Mouse (Mus musculus) hematopoietic stem cell, adult 5-6 weeks (primary cell): Measurements from ENCODE around the gene Flt1. TPM values are rescaled to one million over a fixed set of nuclear protein-coding genes. Genes with fewer than 3 reads are reported as not detected.

Experiments used
- ATAC-seq, 2 experiments: fragments of 125-278 bp in 1 of 2; replicated peaks in 1 of 2; 2 replicates each; pipeline ENCODE4 v1.8.0; 2016 to 2017; ENCODE audit warnings: inconsistent platforms in 2 of 2, mild to moderate bottlenecking in 2 of 2, moderate number of reproducible peaks in 2 of 2, low read depth in 1 of 2, moderate TSS enrichment in 1 of 2; ENCODE audit not compliant: low FRiP score in 2 of 2, poor library complexity in 2 of 2, severe bottlenecking in 2 of 2, insufficient read depth in 1 of 2, low TSS enrichment in 1 of 2
- total RNA-seq: library from RNA; stranded (forward); fragments of 172-1452, 232-1000 nt; gene quantifications from 2 replicates; pipeline ENCODE4 v1.2.3, GENCODE M21; 2017

The Flt1 gene
- total RNA-seq, 1 experiment from 2014 or later = 0.05 TPM

DNA sequence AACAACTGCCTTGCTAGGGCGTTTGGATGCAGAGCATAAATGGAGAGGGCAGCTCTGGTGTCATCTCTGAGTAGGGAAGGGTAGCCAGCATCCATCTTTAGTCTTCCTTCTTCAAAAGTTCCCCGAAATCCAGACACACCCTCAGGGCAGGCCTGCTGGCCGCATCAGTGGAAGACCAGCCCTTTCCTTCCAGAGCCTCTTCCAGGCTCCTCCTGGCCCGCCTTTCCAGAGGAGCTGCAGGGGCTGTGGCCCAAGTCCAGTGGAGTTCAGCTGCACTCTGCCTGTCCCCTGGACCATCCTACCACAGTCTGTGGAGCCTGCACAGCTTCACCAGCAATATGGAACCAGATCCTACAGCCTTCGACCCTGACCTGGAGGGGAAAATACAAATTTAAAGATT, 7.1 kb upstream of the Flt1 start:
- ATAC-seq = no peak

DNA sequence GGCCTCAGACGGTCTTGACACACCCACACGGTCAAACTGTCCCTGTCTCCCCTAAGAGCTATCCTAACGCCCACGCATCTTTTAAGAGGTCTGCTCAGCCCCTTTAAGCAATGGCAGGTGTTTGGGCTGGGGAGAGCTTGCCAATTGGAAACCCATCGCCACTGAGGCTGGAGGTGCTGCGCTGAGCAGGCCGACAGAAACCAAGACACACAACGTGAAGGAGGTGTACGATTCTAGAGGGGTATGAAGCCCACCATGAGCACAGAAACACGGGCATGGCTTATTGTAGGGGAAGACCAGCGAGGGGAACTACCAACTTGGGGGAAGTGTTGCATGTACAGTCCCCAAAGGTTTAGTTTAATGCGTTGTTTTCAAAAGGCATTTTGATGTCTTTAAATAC, 1.7 kb upstream of the Flt1 start:
- ATAC-seq = no peak

GRCm38 (mm10) chr5:147726701-147727393, 1.0 kb upstream of the Flt1 start:
- peak in 1 of 2 experiments; percentile 19; a peak in 1 of 4 replicates for ATAC-seq

DNA sequence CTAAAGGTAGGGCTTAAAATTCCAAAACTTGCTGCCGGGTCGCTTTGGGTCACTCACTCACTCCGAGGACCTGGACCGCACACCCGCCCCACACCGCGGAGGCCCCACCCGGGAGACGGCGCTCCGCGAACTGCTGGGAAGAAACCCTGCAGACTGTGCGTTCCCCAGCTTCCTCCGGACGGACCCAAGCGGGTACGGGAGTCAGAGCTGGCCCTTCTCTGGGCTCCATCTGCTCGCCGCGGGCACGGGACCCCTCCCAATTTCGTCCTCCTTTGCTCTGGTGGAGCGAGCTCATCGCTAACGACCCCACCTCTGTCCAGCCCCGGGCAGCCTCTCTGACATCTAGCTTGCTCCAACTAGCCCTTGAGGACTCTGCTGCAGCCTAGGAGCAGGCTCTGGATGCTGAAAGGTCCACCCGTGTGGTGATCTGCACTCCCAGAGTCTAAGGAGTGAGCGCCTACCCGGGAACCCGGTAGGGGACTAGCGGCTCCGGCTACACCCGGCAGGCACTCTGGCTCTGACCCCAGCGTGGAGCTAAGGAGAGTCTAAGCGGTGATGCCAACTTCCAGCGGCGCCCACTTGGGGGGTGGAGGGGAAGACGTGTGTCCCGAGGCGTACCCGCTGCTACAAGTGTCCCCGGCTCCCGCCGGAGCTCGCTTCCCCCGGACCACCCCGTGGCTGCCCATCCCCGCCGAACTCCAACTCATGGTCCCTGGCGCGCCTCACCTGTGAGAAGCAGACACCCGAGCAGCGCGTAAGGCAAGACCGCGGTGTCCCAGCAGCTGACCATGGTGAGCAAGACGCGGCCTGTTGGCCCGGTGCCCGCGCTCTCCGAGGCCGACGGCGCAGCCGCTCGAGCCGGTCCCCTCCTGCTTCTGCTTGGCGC, 623 bp downstream of the Flt1 start:
- ATAC-seq = no peak

- no peak for ATAC-seq
Measured at GRCm38 (mm10) chr5:147724391-147724790, 1.4 kb downstream of the Flt1 start.

DNA sequence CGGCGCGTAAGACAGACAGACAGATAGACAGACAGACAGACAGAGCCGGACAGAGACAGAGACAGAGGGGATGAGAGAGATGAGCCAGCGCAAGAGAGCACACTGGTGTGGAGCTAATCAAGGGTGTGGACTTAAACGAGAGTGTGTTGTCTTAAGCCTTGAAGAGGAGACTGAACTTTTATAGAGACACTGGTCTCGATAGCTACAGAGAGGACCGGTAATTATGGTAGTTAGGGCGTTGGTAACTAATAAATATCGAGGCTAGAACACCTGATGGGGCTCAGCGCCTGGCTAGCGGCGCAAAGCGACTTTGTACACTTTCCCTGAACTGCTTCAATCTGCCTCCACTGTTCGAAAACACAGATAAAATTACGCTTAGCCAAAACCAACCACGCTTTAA, 2.0 kb downstream of the Flt1 start:
- ATAC-seq = no peak

GRCm38 (mm10) chr5:147721438-147721837, 4.4 kb downstream of the Flt1 start:
- peak; percentile 72 to 79 for ATAC-seq

GRCm38 (mm10) chr5:147718335-147718734, 7.5 kb downstream of the Flt1 start:
- ATAC-seq = no peak

DNA sequence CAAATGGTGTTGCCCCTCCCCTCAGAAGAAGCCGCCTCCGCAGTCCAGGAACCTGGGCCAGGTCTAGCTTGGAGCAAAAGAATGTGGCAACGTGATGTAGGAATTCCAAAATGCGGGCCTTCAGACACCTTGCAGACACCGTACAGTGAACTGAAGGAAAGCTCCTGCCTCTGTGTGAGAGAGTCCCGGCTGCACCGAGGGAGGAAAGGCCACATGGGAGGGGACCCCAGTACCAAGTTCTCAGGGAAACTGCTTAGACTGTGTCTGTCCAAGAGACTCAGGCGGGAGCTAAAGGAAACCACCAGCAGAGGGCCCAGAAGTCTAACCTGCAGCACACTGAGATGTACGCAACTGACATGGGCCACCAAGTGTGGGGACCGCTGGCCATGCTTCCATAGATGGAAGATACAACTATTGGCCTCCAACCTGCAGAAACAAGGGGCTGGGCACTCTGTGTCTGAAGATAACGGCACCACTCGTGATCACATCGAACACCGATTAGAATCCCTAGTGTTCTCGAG, 9.1 kb downstream of the Flt1 start:
- no peak for ATAC-seq

DNA sequence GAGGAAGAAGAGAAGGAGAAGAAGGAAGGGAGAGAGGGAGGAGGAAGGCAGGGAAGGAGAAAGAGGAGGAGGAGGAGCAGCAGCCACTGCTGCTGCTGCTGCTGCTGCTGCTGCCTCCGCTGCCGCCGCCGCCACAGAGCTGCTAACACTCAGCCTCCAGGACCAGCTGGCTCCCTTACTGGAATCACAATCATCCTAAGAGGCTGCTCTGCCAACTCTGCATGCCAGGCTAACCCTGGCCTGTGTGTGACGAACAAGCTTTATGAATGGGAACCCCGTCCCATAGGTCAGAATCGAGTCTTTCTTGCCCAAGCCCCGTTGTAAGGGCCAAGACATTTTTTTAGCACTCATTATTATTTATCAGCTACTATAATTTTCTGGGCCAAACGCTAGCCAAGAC, 9.5 kb downstream of the Flt1 start:
- no peak for ATAC-seq

- ATAC-seq = no peak
Measured at GRCm38 (mm10) chr5:147715391-147715790, 10.4 kb downstream of the Flt1 start.

- ATAC-seq = no peak
Measured at GRCm38 (mm10) chr5:147708500-147708899, 17.3 kb downstream of the Flt1 start.

DNA sequence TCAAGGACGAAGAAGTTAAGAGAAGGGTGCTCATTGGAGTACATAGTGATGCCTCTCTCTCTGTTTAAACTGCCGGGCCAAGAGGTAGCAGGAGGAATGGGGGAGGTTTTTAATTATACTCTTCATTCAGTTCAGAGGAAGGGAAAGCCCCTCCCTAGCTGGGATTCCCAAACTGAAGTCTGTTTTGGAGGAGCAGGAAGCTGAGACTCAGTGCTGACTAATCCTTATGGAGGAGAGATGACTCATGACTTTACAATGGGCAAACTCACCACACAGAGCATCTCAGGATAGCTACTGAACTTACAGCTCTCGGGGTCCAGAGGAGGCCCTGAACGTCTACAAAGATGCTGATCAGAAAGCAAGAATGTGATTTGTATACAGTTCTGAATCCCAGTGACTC, 18.3 kb downstream of the Flt1 start:
- no peak for ATAC-seq

- no peak for ATAC-seq
Measured at GRCm38 (mm10) chr5:147704890-147705289, 20.9 kb downstream of the Flt1 start.

GRCm38 (mm10) chr5:147702423-147702822, 23.4 kb downstream of the Flt1 start:
- ATAC-seq = no peak; a peak in 1 of 4 replicates

DNA sequence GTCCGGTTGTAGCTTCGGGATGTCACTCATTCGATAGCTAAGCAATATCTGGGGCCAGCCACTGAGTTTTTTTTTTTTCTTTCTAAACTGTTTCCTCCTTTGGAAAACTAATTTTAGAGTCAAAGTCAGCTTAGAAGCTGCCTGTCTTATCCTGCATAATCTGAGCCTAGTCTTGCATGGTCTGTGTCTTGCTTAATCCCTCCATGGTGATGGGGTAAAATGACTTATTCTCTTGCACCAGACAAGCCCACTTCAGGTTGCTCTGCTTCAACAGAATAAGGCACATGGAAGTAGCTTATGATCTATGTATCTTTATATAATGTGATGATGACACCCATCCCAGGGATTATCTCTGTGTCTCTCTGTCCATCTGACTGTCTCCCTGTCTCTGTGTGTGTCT, 24.8 kb downstream of the Flt1 start:
- peak in 1 of 2 experiments; percentile 32; a peak in 1 of 4 replicates for ATAC-seq

- ATAC-seq = peak; percentile 37 to 44; a peak in 1 of 4 replicates
Measured at GRCm38 (mm10) chr5:147698044-147698443, 27.8 kb downstream of the Flt1 start.

DNA sequence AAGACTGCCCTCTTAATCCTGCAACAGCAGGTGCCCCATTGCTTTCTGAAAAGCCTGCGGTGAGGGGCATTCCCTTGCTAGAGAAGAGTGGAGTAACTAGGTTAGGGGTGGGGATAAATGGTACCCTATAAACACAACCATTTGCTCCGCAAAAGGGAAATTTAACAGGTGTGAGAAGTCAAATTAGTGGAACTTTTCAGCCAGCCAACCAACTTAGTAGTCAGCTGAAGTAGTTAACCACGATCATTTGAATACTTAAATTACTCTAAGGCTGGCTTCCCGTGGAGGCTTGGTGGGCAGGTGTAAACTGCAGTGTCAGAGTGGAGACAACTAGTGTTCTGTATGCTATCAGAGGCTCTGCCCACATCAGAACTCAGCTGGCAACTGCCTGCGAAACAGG, 28.6 kb downstream of the Flt1 start:
- no peak for ATAC-seq
